Mouse (Mus musculus) kidney, postnatal 10 days (tissue): ENCODE data around the gene Lhx6.
"Not testable (repeated sequence)": the region's sequence is repeated elsewhere in the genome, so short reads cannot be mapped to it uniquely, and the experiment has no call there.

ENCODE experiments used
- DNase-seq: peaks from one replicate; pipeline ENCODE4 v3.0.0; 2021; ENCODE audit warnings: mixed read lengths

Gene Lhx6

DNA sequence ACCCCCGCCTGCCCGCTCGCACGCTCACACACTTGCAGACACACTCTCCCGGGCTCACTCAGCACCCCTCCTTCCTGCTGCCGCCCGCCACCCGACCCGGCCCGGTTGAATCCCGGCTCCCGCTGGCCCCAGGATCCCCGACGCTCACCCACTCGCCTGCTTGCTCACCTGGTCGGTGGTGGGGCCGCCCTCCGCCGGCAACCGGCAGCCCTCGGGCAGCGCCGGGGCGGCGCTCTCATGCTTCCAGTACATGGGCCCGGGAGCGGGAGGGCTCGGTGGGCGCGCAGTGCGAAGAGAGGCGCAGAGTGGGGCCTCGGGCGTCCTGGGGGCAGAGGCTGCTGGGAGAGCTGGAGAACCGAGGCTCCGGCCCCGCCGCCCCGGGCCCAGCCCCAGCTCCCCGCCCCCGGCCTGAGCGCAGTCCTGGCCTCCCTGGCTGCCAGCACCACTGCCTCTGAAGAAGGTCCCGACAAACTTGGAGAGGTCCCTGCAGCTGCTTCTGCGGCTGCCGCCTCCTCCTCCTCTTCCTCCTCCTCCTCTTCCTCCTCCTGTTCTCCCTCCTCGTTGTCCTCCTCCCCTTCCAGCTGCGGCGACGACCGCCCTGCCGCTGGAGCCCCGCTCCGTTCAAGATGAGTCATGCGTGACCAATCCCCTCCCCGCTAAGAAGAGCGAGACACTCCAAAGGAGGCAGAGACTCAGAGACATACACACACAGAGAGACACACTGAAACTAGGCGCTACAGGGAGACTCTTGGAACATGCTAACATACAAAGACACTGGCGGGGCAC, at the start of gene Lhx6:
Lhx6 (minus strand) TSS at position 453 of the 786 bp plus-strand sequence.
- DNase-seq, result peak; percentile 55

GRCm38 (mm10) chr2:36152401-36152800, 47.2 kb upstream of the Lhx6 start:
- DNase-seq, result not testable (repeated sequence)

- DNase-seq, result no peak
These were observed 43.7 kb upstream of the Lhx6 start for GRCm38 (mm10) chr2:36148876-36149365.

- no peak for DNase-seq
These were observed 33.9 kb upstream of the Lhx6 start for GRCm38 (mm10) chr2:36139096-36139495.

GRCm38 (mm10) chr2:36136300-36136941, 31.2 kb upstream of the Lhx6 start, which contains the start of the genes Mrrf and Rbm18:
Mrrf (plus strand) TSS chr2:36136389.
Rbm18 (minus strand) TSS chr2:36136773.
- DNase-seq, result peak; percentile 95

- DNase-seq, result no peak
These were observed 30.7 kb upstream of the Lhx6 start for GRCm38 (mm10) chr2:36135887-36136286.

DNA sequence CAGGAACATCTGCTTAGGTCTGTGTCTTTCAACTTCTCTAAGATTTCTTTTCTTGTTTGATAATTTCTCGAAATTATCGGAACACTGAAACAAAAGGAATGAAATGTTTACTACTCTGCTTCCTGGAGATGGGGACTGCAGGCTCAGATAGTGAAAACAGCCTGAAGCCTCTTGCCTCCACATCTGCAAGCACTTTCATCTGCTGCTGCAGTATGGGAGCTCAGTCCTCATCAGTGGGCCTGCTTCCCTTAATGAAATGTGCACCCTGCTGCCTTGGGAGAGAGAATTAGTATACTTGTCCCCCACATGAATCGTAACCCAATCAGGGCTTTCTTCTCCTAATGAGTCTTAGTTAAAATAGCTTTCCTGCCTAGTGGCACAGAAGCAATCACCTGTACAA, 23.8 kb upstream of the Lhx6 start:
- no peak for DNase-seq

GRCm38 (mm10) chr2:36127973-36128372, 22.8 kb upstream of the Lhx6 start:
- DNase-seq, result no peak

GRCm38 (mm10) chr2:36126795-36127429, 21.7 kb upstream of the Lhx6 start:
- DNase-seq, result no peak

DNA sequence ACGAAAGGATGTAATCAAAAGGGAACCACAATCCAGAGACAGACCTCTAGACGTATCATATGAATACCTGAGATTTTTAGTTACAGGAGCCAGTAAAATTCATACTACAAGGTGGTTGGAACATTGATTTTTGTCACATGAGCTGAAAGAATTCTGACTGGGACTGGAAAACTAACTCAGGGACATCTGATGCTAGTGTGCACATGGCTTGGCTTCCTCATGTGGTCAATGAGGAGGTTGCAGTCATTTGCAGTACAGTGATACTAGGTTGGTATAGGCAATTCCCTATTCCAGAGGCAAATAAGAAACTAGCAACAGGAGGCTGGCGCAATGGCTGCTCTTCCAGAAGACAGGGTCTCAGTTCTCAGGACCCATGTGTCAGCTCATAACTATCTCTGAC, 7.4 kb upstream of the Lhx6 start:
- DNase-seq, result no peak

- no peak for DNase-seq
These were observed 3.4 kb upstream of the Lhx6 start for GRCm38 (mm10) chr2:36108615-36109014.

DNA sequence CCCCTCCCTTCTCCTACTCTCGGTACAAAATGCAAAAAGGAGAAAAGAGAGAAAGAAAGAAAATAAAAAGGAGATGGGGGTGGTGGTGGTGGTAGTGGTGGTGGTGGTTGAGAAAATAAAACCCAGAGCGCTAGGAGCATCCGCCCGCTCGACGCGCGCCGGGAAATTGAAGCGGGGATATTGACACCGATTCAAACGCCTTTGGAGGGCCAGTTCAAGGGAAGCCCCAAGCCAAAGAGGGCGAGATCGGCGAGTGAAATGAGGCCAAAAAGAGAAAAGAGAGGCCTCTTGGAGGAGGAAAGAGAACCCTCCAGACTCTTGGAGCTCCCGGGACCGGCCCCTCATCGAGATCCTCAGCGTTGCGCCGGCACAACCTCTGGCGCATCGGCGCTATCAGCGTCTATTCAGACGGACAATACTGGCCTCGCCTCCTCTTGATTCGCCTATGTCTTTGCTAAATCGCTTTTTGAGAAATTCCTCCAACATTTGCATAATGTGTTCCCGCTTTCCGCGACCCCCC, 712 bp downstream of the Lhx6 start:
- DNase-seq, result peak; percentile 30

GRCm38 (mm10) chr2:36103555-36104367, 1.4 kb downstream of the Lhx6 start:
- DNase-seq, result peak; percentile 43

DNA sequence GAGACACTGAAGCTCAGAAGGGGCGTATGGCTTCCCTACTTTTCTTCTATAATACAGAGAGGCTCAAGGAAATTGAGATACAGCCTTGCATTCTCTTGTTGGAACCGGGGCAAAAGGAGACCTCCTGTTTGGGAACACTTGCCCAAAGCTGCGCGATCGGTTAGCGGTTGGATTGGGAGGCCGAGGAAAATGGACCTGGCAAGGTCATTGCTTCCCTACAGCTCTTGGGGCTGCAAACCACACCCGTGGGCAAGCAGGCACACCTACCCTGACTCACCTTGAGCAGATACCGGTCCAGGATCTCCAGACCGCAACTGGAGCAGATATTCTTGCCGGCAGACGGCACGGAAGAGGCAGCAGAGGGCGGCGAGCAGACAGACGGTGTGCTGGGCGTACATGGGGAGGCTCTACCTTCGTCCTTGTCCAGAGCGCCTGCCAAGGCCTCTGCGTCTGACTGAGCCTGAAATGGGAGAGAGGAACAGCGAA, 2.1 kb downstream of the Lhx6 start:
- DNase-seq, result no peak

DNA sequence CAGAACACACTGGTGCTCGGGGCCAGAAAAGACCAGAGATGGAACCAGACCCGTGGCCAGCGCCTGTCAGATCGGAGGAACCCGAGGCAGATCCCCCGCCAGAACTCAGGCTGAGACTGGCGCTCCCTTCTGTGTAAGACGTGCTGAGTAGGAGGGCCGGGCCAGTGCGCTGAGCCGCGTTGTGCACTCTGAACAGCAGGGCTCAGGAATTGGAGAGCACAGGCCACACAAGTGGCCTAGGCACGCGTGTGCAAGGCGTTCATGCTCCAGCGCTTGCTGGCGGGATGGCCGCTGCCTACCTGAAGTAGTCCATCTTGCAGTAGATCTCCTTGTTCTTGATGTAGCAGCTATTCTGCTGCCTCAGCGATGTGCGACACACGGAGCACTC, 2.7 kb downstream of the Lhx6 start:
- peak; percentile 45 for DNase-seq

GRCm38 (mm10) chr2:36101866-36102558, 3.2 kb downstream of the Lhx6 start:
- DNase-seq, result no peak

DNA sequence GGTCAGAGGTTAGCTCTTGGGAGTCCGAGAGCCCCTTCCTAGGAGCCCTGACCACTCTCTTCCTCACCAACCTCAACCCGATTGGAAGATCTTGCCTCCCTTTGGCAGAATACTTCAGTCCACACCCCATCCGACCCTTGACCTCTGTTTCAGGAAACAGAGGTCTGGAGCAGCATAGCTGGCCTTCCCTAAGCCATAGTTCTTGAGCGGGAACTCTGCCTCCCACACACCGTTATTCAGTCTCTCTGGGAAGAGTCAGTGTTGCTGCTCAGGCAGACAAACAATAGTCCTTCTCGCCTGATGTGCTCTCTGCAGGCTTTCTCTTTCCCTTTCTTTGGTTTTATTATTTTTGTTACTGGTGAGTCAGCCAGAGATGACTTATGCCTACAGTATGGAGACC, 5.5 kb downstream of the Lhx6 start:
- no peak for DNase-seq

DNA sequence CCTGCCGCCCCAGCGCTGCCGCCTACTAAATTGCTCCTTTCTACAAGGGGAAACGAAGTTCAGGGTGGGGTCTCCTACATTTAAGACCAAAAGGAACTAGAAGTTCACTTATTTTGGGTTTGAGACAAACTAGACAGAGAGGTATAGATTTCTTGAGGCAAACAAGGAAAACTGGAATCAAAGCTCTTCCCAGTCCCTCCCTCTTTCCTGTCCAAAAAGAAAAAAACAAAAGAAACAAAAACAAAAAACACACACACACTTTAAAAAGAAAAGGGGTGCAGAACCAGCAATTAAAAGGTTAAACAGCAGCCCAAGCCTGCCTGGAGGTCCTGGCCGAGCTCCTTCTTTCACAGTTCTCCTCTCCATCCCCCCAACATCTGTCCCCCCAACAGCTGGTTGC, 7.2 kb downstream of the Lhx6 start:
- no peak for DNase-seq

- DNase-seq, result no peak
These were observed 7.9 kb downstream of the Lhx6 start for GRCm38 (mm10) chr2:36097129-36097815.

DNA sequence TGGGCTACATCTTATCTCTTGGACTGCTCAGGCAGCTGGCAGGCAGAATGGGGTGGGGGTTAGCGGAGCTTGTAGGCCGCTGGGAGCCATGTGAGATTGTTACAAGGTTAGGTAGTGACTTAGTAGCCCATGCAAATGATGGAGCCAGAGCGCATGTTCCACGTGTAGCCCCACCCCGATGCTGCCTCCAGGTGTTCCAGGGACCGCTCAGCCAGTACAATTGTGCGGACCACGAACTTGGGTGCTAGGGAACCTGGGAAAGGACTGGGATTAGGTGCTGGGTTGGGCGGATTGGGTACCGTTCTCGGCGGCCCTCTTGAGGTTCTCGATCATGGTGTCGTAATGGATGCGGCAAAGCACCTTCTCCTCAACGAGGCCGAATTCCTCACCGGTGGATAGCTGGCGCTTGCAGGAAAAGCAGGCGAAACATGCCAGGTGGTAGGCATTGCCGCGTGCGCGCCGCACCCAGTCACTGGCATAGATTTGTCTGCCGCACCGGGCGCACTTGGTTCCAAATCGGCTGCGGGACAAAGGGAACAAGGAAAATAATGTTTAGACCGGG, 11.2 kb downstream of the Lhx6 start:
- no peak for DNase-seq

- DNase-seq, result no peak
These were observed 11.9 kb downstream of the Lhx6 start for GRCm38 (mm10) chr2:36093301-36093700.
